Mouse (Mus musculus) embryonic facial prominence, embryonic 12.5 days (tissue): ENCODE results near the gene Bgn. TPM values are rescaled to one million over a fixed set of nuclear protein-coding genes. Genes with fewer than 3 reads are reported as not detected.

Experiments
- ATAC-seq: fragments of 200-750 bp; cut with Nextera tagmentation; 2 replicates; pipeline ENCODE4 v1.8.0; 2017; ENCODE audit not compliant: insufficient number of reproducible peaks, insufficient read depth, low FRiP score, low TSS enrichment
- H3K27ac ChIP-seq: fragments of 300-500 bp; sonication (generic); 2 replicates; pipeline ENCODE4 v1.5.1; 2016; ENCODE audit warnings: mild to moderate bottlenecking
- H3K27me3 ChIP-seq: fragments of 300-500 bp; sonication (generic); 2 replicates; pipeline ENCODE4 v1.6.1; 2016; ENCODE audit warnings: mild to moderate bottlenecking, moderate library complexity
- H3K36me3 ChIP-seq: fragments of 300-500 bp; sonication (generic); 2 replicates; pipeline ENCODE4 v1.6.1; 2016; ENCODE audit warnings: mild to moderate bottlenecking
- H3K4me1 ChIP-seq: fragments of 300-500 bp; sonication (generic); 2 replicates; pipeline ENCODE4 v1.6.1; 2016
- H3K4me2 ChIP-seq: fragments of 300-500 bp; sonication (generic); replicated peaks from 2 replicates; pipeline ENCODE4 v1.6.1; 2016; ENCODE audit warnings: mild to moderate bottlenecking, moderate library complexity
- H3K4me3 ChIP-seq: fragments of 300-500 bp; sonication (generic); 2 replicates; pipeline ENCODE4 v1.5.1; 2016; ENCODE audit warnings: mild to moderate bottlenecking
- H3K9ac ChIP-seq: fragments of 300-500 bp; sonication (generic); 2 replicates; pipeline ENCODE4 v1.6.1; 2016; ENCODE audit warnings: mild to moderate bottlenecking, moderate library complexity
- H3K9me3 ChIP-seq: fragments of 300-500 bp; sonication (generic); 2 replicates; pipeline ENCODE4 v1.6.1; 2016; ENCODE audit warnings: mild to moderate bottlenecking, moderate library complexity
- WGBS: fragments of 180-500 bp; shearing (Covaris S2); methylation state at CpG from one replicate; pipeline ENCODE4 v1.1.7; 2016; 5-methylcytosine and 5-hydroxymethylcytosine counted together
- polyA plus RNA-seq: library from polyadenylated mRNA; unstranded; fragments of >200 nt; fragmentation: Nextera tagmentation; extraction: Ambion mirVana; gene quantifications from 2 replicates; pipeline ENCODE4 v1.2.1, GENCODE M21; 2016

Gene Bgn
- polyA plus RNA-seq, 1 experiment from 2014 or later = 46.6 TPM

DNA sequence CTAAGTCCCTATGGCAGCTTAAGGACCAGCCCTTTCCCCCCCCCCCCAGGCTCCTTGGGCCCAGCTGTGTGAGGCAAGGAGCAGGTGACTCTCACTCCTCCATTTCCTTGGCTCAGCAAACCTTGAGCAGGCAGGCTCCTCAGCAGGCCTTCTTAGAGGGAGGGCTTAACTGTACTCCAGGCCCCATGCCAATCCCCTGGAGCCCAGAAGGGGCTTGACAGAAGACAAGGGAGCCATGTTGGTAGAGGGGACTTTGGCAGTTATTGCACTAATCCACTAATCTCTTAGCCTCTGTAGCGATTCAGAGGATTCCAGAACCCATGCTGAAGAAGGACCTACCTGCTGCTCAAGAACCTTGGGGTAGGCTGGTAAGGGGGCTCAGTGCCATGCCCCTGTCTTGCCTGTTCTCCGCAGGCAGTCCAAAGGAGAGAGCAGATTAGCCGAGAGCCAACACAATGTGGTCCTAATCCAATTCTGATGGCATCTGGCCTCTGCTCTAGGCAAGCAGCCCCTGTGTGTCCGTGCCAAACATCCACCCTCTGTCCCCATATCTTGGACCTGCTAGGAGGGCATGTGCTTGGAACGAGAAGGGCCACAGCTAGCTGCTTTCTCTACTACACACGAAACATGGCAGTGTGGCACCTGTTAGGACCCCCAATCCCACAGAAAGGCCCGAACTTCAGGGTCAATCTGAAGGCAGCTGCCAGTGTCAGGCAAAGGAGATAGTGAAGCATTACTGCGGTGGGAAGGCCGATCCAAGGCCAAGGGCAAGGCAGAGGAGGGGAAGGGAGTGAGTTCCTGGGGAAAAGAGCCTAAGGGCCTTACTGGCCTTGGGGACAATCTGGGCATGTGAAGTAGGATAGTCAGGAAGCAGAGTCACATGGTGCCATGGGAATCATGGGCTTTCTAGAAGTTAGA is 42.1 kb downstream of the Bgn start:
- no peak for ATAC-seq
- Histone ChIP-seq H3K4me2 (no peak overlapping the region), H3K27me3 (no peaks in the 10 kb centered on the region), H3K9ac (no peak overlapping the region), H3K27ac (no peak overlapping the region), H3K4me1 (no peaks in the 10 kb centered on the region), H3K36me3 (no peaks in the 10 kb centered on the region), H3K4me3 (no peak overlapping the region), H3K9me3 (no peaks in the 10 kb centered on the region)
- WGBS = 75% methylated on average over 9 of the region's 9 CpGs

DNA sequence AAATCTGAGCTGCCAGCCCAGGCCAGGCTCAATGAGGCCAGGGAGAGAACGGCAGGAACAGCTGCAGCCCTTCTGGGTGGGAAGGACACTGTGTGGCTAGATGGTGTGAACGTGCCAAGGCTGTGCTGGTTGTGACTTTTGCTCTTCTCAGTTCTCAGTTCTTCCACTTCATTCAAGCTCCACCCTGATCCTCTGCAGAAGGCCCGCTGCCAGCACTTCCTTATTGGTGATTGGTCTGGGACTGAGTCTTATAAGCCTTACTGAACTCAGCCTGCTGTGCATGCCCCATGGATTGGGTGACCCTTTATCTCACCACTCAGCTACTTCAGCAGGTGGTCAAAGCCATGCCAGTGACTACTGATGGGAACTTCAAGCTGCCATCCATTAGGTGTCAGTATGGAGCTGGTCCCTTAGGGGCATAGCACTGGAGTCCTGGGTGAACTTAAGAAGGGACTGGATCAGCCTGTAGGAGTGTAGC is 43.0 kb downstream of the Bgn start:
- Histone ChIP-seq H3K27ac (no peak overlapping the region), H3K36me3 (no peaks in the 10 kb centered on the region), H3K27me3 (no peaks in the 10 kb centered on the region), H3K9ac (no peak overlapping the region), H3K9me3 (no peaks in the 10 kb centered on the region), H3K4me2 (no peak overlapping the region), H3K4me1 (no peaks in the 10 kb centered on the region), H3K4me3 (no peak overlapping the region)
- no peak for ATAC-seq
- WGBS = 52% methylated on average over 3 of the region's 3 CpGs

DNA sequence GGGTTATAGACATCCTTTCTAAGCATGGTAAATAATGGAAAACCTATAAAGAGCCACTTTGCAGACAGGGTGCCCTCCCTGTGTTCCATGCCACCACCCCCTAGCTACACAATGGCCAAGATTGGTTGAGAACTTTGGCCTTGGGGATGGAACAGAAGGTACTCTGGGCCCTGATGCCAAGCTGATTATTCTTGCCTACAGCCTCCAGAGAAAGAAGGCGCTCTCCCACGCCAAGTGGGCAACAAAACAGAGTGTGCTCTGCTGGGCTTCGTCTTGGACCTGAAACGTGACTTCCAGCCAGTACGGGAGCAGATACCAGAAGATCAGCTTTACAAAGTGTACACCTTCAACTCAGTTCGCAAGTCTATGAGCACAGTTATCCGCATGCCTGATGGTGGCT is 54.5 kb downstream of the Bgn start:
- H3K4me2 ChIP-seq = no peak overlapping the region
- WGBS = 83% methylated on average over 7 of the region's 7 CpGs
- no peaks in the 10 kb centered on the region for H3K9me3 ChIP-seq
- H3K4me1 ChIP-seq = no peaks in the 10 kb centered on the region
- no peak overlapping the region for H3K4me3 ChIP-seq
- H3K9ac ChIP-seq = no peak overlapping the region
- ATAC-seq = no peak
- H3K36me3 ChIP-seq = no peaks in the 10 kb centered on the region
- no peaks in the 10 kb centered on the region; the same call in 1 of the 2 replicates for H3K27me3 ChIP-seq
- H3K27ac ChIP-seq = no peak overlapping the region

DNA sequence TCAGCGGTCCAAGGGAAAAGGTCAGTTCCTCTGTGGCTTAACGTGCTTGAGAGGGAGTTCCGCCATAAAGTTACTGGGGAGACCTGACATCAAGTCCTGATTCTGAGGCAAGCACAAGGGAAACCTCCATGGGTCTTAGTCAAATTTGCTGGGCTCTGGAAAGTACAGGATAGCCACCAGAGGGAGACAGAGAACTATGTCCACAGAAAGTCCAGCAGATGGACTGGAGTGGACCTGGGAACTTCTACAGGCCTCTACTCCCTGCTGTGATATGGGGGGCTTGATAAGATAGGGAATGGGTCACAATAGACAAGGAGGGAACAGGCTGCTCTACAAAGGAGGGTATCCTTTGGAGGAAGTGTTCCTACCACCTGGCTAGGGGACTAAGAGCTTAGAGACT is 59.9 kb downstream of the Bgn start:
- H3K27me3 ChIP-seq = no peaks in the 10 kb centered on the region; the same call in 1 of the 2 replicates
- no peak overlapping the region for H3K4me3 ChIP-seq
- H3K9ac ChIP-seq = no peak overlapping the region
- no peak for ATAC-seq
- H3K36me3 ChIP-seq = no peaks in the 10 kb centered on the region
- no peaks in the 10 kb centered on the region for H3K9me3 ChIP-seq
- no peaks in the 10 kb centered on the region for H3K4me1 ChIP-seq
- H3K27ac ChIP-seq = no peak overlapping the region
- no peak overlapping the region for H3K4me2 ChIP-seq
- whole genome bisulfite sequencing = 61% methylated on average over 3 of the region's 3 CpGs

Other genes with a start within 250 kb of the Bgn start
- 0.47 TPM in 1 of 2 replicates, not detected in the other for gene Xlr4c, start 240.5 kb upstream of the Bgn start, polyA plus RNA-seq
- gene Xlr3c, start 218.2 kb upstream of the Bgn start, polyA plus RNA-seq = not detected in 2 replicates
- not detected in 2 replicates for gene Xlr5a, start 190.6 kb upstream of the Bgn start, polyA plus RNA-seq
- gene Xlr5c, start 190.6 kb upstream of the Bgn start, polyA plus RNA-seq = not detected in 2 replicates
- gene Gm45015, start 146.8 kb upstream of the Bgn start, polyA plus RNA-seq = not detected in 2 replicates
- gene Zfp275, start 141.0 kb upstream of the Bgn start, polyA plus RNA-seq = 21.2 and 21.6 TPM in 2 replicates
- not detected in 2 replicates for gene Gm18336, start 84.9 kb upstream of the Bgn start, polyA plus RNA-seq
- gene Zfp92, start 72.5 kb upstream of the Bgn start, polyA plus RNA-seq = 0.19 and 0.29 TPM in 2 replicates
- gene Trex2, start 48.3 kb upstream of the Bgn start, polyA plus RNA-seq = not detected in 2 replicates
- 81.1 and 85.4 TPM in 2 replicates for gene Haus7, start 24.6 kb upstream of the Bgn start, polyA plus RNA-seq
- 0.69 and 0.73 TPM in 2 replicates for gene Atp2b3, start 19.5 kb downstream of the Bgn start, polyA plus RNA-seq
- gene Dusp9, start 155.8 kb downstream of the Bgn start, polyA plus RNA-seq = 23.2 and 23.7 TPM in 2 replicates
- gene Pnck, start 176.5 kb downstream of the Bgn start, polyA plus RNA-seq = 13.1 and 13.5 TPM in 2 replicates
- gene Slc6a8, start 189.5 kb downstream of the Bgn start, polyA plus RNA-seq = 8.3 and 9.0 TPM in 2 replicates
- 164 and 171 TPM in 2 replicates for gene Bcap31, start 232.6 kb downstream of the Bgn start, polyA plus RNA-seq
- gene Abcd1, start 233.0 kb downstream of the Bgn start, polyA plus RNA-seq = 14.9 and 15.1 TPM in 2 replicates